Mouse (Mus musculus): ENCODE measurements around the gene Adcyap1r1.

- no peak for TF ChIP-seq GATA1 (IDR thresholded peaks at IDR 0.05; ENCODE audit: low read length)
- no peak for TF ChIP-seq TAL1 (IDR thresholded peaks at IDR 0.05; ENCODE audit: low read length)
These were observed 5.9 kb downstream of the Adcyap1r1 start for GRCm38 (mm10) chr6:55457727-55458126.
